Mouse (Mus musculus) Patski (cell line): ENCODE data around the gene Ccdc134. TPM values are rescaled to one million over a fixed set of nuclear protein-coding genes. Genes with fewer than 3 reads are reported as not detected.

Experiments used
- ATAC-seq: fragments of 100-300 bp; one replicate; pipeline ENCODE4 v1.8.0; 2021
- CTCF ChIA-PET: fragments of 350-600 bp; sonication (Branson Sonifier 250); formaldehyde crosslinking; loops from one replicate; lab custom pipeline; 2022; ENCODE audit warnings: inconsistent platforms; lab: Charles Lee
- POLR2A ChIA-PET: fragments of 350-600 bp; sonication (Branson Sonifier 250); formaldehyde crosslinking; loops from one replicate; lab custom pipeline; 2022; ENCODE audit warnings: antibody characterized with exemption, inconsistent platforms; lab: Charles Lee
- DNase-seq: peaks from one replicate; pipeline ENCODE4 v3.0.0-alpha.2; 2011; ENCODE audit warnings: low read depth, low spot score
- H3K27me3 ChIP-seq: fragments of 371-371 bp; one replicate; pipeline ENCODE4 v1.5.1; 2021
- CTCF ChIP-seq: fragments of 100-300 bp; IDR thresholded peaks from one replicate; pipeline ENCODE4 v1.5.1; 2021
- in situ Hi-C: fragments of 300-500 bp; cut with MboI; formaldehyde crosslinking; loops from 3 replicates; pipeline ENCODE4 v1.11.1; 2018; ENCODE audit warnings: low pct_unique_long_range_greater_than_20kb, mixed read lengths
- polyA plus RNA-seq: library from polyadenylated mRNA; unstranded; gene quantifications from one replicate; pipeline ENCODE4 v1.2.3, GENCODE M21; 2021

Ccdc134 gene
- polyA plus RNA-seq, 1 experiment from 2014 or later: 18.0 TPM

GRCm38 (mm10) chr15:82158243-82159035, 30.7 kb downstream of the Ccdc134 start:
- no peak for TF ChIP-seq CTCF
- DNase-seq (no peak), ATAC-seq (no peak)
- ChIA-PET CTCF (no interaction called here), POLR2A (no interaction called here)
- H3K27me3 ChIP-seq: no peaks in the 10 kb centered on the region
- in situ Hi-C loops: no loop called here

- no peaks in the 10 kb centered on the region for H3K27me3 ChIP-seq
- in situ Hi-C loops: no loop called here
- no peak for ATAC-seq
- no peak for DNase-seq
- CTCF ChIA-PET: interaction anchor here (1.3 kb wide), 1 partner anchor 78 kb away, joined by 3 read pairs; no protein-coding TSS in a partner anchor
- no peak for TF ChIP-seq CTCF
- POLR2A ChIA-PET: no interaction called here
Measured at GRCm38 (mm10) chr15:82159471-82159870, 31.7 kb downstream of the Ccdc134 start.

GRCm38 (mm10) chr15:82160731-82161640, 33.3 kb downstream of the Ccdc134 start:
- POLR2A ChIA-PET: interaction anchor here (0.6 kb wide), 1 partner anchor 9 kb away, joined by 6 read pairs; no protein-coding TSS in a partner anchor
- TF ChIP-seq CTCF: no peak
- CTCF ChIA-PET: interaction anchor here (0.9 to 1.3 kb wide), 3 partner anchors 20 to 76 kb away, joined by 3 read pairs; no protein-coding TSS in a partner anchor
- DNase-seq (no peak), ATAC-seq (peak; percentile 23)
- no peaks in the 10 kb centered on the region for H3K27me3 ChIP-seq
- in situ Hi-C loops: no loop called here

- CTCF ChIA-PET: interaction anchor here (0.5 to 1.3 kb wide), 2 partner anchors 19 to 126 kb away, joined by 3 read pairs; no protein-coding TSS in a partner anchor
- DNase-seq: no peak
Measured at GRCm38 (mm10) chr15:82161965-82162600, 34.4 kb downstream of the Ccdc134 start.

GRCm38 (mm10) chr15:82163356-82164060, 35.8 kb downstream of the Ccdc134 start:
- in situ Hi-C loops: no loop called here
- no peak for TF ChIP-seq CTCF
- DNase-seq (no peak), ATAC-seq (no peak)
- ChIA-PET CTCF (interaction anchor here (0.8 to 2.5 kb wide), 5 partner anchors 17 to 26 kb away, joined by 3 to 8 read pairs (median 3); partner anchors contain the start of gene Srebf2), POLR2A (no interaction called here)
- no peaks in the 10 kb centered on the region for H3K27me3 ChIP-seq

More at GRCm38 (mm10) chr15:82161965-82162600, 34.4 kb downstream of the Ccdc134 start:
- no peak for ATAC-seq
- no peak for TF ChIP-seq CTCF
- no peaks in the 10 kb centered on the region for H3K27me3 ChIP-seq
- POLR2A ChIA-PET: no interaction called here
- in situ Hi-C loops: no loop called here

- no peaks in the 10 kb centered on the region for H3K27me3 ChIP-seq
- DNase-seq (no peak), ATAC-seq (no peak)
- CTCF ChIA-PET: interaction anchor here (0.8 to 2.5 kb wide), 9 partner anchors 14 to 147 kb away, joined by 3 to 8 read pairs (median 4); partner anchors contain the start of genes Cenpm and Srebf2
- POLR2A ChIA-PET: no interaction called here
- in situ Hi-C loops: no loop called here
- TF ChIP-seq CTCF: no peak
Measured at GRCm38 (mm10) chr15:82164061-82164399, 36.3 kb downstream of the Ccdc134 start.

GRCm38 (mm10) chr15:82164496-82164895, 36.8 kb downstream of the Ccdc134 start:
- DNase-seq (no peak), ATAC-seq (no peak)
- POLR2A ChIA-PET: no interaction called here
- no peak for TF ChIP-seq CTCF
- in situ Hi-C loops: no loop called here
- H3K27me3 ChIP-seq: no peaks in the 10 kb centered on the region
- CTCF ChIA-PET: interaction anchor here (0.8 to 2.5 kb wide), 11 partner anchors 12 to 147 kb away, joined by 3 to 8 read pairs (median 3); partner anchors contain the start of gene Cenpm

- POLR2A ChIA-PET: interaction anchor here (0.6 to 1.2 kb wide), 2 partner anchors 15 to 16 kb away, joined by 4 to 9 read pairs; no protein-coding TSS in a partner anchor
- no peak for ATAC-seq
- in situ Hi-C loops: no loop called here
- peak; percentile 91 for TF ChIP-seq CTCF
- H3K27me3 ChIP-seq: no peaks in the 10 kb centered on the region
- CTCF ChIA-PET: interaction anchor here (0.8 to 2.5 kb wide), 17 partner anchors 9 to 148 kb away, joined by 3 to 8 read pairs (median 4); partner anchors contain the start of genes Cenpm and Srebf2
- no peak for DNase-seq
Measured at GRCm38 (mm10) chr15:82165332-82166239, 37.9 kb downstream of the Ccdc134 start.
